Mouse (Mus musculus) intestine, embryonic 14.5 days (tissue): ENCODE results near the gene Ccsap. TPM values are rescaled to one million over a fixed set of nuclear protein-coding genes. Genes with fewer than 3 reads are reported as not detected.

ENCODE experiments used
- ATAC-seq: fragments of 200-750 bp; cut with Nextera tagmentation; replicated peaks from 2 replicates; pipeline ENCODE4 v1.8.0; 2017; ENCODE audit warnings: low read depth, moderate number of reproducible peaks, moderate TSS enrichment, moderate library complexity; ENCODE audit not compliant: low FRiP score, low TSS enrichment
- DNase-seq: peaks from one replicate; pipeline ENCODE4 v3.0.0-alpha.2; 2018; ENCODE audit warnings: low spot score
- H3K27ac ChIP-seq: fragments of 300-500 bp; sonication (generic); 2 replicates; pipeline ENCODE4 v1.5.1; 2014; ENCODE audit warnings: low read depth, mild to moderate bottlenecking, control low read depth
- H3K27me3 ChIP-seq: fragments of 300-500 bp; sonication (generic); replicated peaks from 2 replicates; pipeline ENCODE4 v1.6.1; 2014; ENCODE audit warnings: low read length, control low read depth; ENCODE audit not compliant: control insufficient read depth, insufficient read depth
- H3K36me3 ChIP-seq: fragments of 300-500 bp; sonication (generic); 2 replicates; pipeline ENCODE4 v1.6.1; 2014; ENCODE audit warnings: low read length, control low read depth; ENCODE audit not compliant: control insufficient read depth, insufficient read depth
- H3K4me1 ChIP-seq: fragments of 300-500 bp; sonication (generic); replicated peaks from 2 replicates; pipeline ENCODE4 v1.6.1; 2014; ENCODE audit warnings: low read length, control low read depth, mixed read lengths; ENCODE audit not compliant: control insufficient read depth, insufficient read depth
- H3K4me2 ChIP-seq: fragments of 300-500 bp; sonication (generic); 2 replicates; pipeline ENCODE4 v1.6.1; 2014; ENCODE audit warnings: low read length
- H3K4me3 ChIP-seq: fragments of 300-500 bp; sonication (generic); 2 replicates; pipeline ENCODE4 v1.5.1; 2014; ENCODE audit warnings: low read depth, low read length, control low read depth, mixed read lengths
- H3K9ac ChIP-seq: fragments of 300-500 bp; sonication (generic); 2 replicates; pipeline ENCODE4 v1.6.1; 2014; ENCODE audit warnings: mild to moderate bottlenecking, low read length
- H3K9me3 ChIP-seq: fragments of 300-500 bp; sonication (generic); 2 replicates; pipeline ENCODE4 v1.6.1; 2016; ENCODE audit warnings: low read length, control low read depth; ENCODE audit not compliant: control insufficient read depth
- WGBS: fragments of 180-500 bp; shearing (Covaris S2); extraction: QIAGEN DNeasy Blood & Tissue Kit; methylation state at CpG from one replicate; pipeline ENCODE4 v1.1.7; 2014; 5-methylcytosine and 5-hydroxymethylcytosine counted together
- polyA plus RNA-seq: library from polyadenylated mRNA; unstranded; fragments of >200 nt; fragmentation: Nextera tagmentation; extraction: Ambion mirVana; gene quantifications from 2 replicates; pipeline ENCODE4 v1.2.1, GENCODE M21; 2014

The Ccsap gene
- polyA plus RNA-seq, 1 experiment from 2014 or later = 3.2 TPM

DNA sequence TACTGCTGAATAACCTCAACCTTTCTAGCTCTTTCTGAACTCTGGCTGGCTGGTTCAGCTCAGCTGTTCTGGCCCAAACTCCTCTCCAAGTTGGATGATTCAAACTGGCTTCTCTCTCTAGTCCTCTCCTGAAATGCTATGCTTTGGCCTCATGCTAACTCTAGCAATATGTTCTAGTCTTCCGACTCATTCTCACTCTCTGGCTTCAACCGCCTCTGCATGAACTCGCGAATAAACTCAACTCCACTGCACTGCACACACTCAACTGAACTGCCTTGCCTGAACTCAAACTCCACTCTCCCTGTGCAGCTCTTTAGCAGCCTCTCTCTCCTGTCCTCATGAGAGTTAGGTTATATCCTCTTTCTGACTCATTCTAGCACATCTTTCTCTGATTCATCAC lies 27.2 kb upstream of the Ccsap start:
- Histone ChIP-seq H3K4me1 (0 out of 2 replicates have a peak, but pooled peaks cover 3% of the 10 kb centered on the region), H3K27ac (no peak overlapping the region), H3K4me3 (no peak overlapping the region), H3K4me2 (no peak overlapping the region), H3K9ac (no peak overlapping the region), H3K27me3 (peaks cover 38% of the 10 kb centered on the region), H3K9me3 (no peaks in the 10 kb centered on the region), H3K36me3 (no peaks in the 10 kb centered on the region)
- WGBS = 92% methylated on average over 4 of the region's 4 CpGs
- no peak for DNase-seq
- ATAC-seq = no peak

DNA sequence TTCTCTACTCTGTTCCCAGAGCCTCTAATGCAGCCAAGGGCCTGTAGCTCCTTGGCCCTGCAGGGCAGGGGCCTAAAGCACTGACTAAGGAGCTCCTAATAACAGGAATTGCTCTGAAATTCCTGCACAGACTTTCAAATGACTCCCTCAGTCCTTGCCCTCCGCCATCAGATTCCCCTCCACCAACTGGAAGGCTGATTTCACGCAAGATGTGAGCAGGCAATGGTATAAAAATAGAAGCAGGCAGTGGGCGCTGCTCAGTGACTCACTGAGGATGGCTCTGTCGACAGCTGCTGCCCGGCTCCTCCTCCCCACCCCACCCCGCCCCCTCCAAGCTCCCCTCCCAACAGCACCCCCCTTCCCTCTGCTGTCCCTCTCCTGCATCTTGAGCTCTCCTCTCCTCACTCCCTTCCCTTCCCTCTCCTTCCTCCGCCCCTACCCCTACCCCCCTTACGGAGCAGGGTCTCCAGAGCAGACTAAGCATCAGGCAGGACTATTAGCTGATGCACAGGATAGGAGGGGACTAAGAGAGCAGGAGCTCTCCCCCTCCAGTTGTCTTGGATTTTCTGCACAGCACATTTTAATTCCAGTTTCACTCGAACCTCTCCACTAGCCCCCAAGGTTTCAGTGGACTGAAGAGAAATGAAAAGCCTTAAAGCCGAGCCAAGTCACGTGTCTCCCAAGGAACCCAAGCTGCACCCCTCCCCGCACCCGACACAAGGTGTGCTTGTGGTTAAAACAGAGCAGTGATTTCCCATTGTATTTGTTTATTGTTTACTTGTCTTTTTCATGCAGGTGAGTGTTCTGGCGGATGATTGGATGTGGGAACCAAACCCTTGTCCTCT lies 24.9 kb upstream of the Ccsap start:
- H3K4me3 ChIP-seq = no peak overlapping the region
- H3K4me1 ChIP-seq = no peaks in the 10 kb centered on the region
- ATAC-seq (peak; percentile 71; the same call in 1 of the 2 replicates), DNase-seq (no peak)
- no peaks in the 10 kb centered on the region for H3K36me3 ChIP-seq
- 0 out of 2 replicates have a peak overlapping the region, but pooled peaks have one; percentile 0 for H3K27ac ChIP-seq
- H3K4me2 ChIP-seq = peak overlapping the region; percentile 30; the same call in 1 of the 2 replicates
- WGBS = 7% methylated on average over 14 of the region's 14 CpGs
- H3K9ac ChIP-seq = no peak overlapping the region; the same call in 1 of the 2 replicates
- no peaks in the 10 kb centered on the region for H3K9me3 ChIP-seq
- peaks cover 17% of the 10 kb centered on the region for H3K27me3 ChIP-seq

DNA sequence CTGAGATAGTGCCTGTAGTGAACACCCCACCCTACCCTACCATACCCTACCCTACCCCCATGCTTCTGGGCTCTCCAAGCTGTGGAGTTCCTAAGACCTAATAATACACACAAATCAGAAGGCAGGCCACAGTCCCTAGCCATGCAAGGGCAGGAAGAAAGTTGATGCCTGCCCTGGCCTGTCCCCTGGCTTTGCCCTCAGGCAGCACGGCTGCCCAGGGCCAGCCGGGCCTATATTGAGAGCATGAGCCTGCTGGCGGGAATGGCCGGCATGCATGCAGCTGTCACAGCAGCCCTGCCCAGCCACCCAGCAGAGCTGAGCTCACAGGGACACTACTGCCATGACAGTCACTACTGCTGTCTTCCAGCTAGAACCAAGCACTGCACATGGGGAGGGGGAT lies 23.1 kb upstream of the Ccsap start:
- DNase-seq = no peak
- no peaks in the 10 kb centered on the region for H3K36me3 ChIP-seq
- H3K4me3 ChIP-seq = no peak overlapping the region
- no peak overlapping the region for H3K27ac ChIP-seq
- WGBS = 87% methylated on average over 4 of the region's 4 CpGs
- H3K9me3 ChIP-seq = no peaks in the 10 kb centered on the region
- H3K4me1 ChIP-seq = no peaks in the 10 kb centered on the region
- H3K4me2 ChIP-seq = no peak overlapping the region
- H3K9ac ChIP-seq = no peak overlapping the region
- ATAC-seq = no peak
- peaks cover 14% of the 10 kb centered on the region for H3K27me3 ChIP-seq

DNA sequence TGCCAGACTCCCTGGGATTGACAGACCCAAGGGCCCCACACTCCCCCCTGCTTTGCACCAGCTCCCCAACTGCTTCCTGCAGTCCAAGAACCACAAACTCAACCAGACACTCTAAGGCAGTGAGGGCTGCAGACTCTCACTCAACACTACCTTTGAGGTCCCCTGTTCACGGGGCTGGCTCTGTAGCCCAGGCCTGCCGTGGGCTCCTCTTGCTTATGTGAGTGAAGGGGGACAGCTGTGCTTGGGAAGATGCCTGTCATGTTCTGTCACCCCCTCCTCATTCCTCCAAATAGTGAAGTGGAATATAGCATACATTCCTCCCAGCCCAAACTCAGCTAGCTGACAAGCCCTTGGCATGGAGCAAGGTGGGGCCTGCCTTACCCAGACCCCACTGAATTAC lies 22.4 kb upstream of the Ccsap start:
- no peak overlapping the region for H3K4me2 ChIP-seq
- ATAC-seq (no peak), DNase-seq (no peak)
- no peak overlapping the region for H3K27ac ChIP-seq
- H3K4me3 ChIP-seq = no peak overlapping the region
- no peaks in the 10 kb centered on the region for H3K9me3 ChIP-seq
- WGBS = 52% methylated on average over 2 of the region's 2 CpGs
- H3K9ac ChIP-seq = no peak overlapping the region
- peaks cover 14% of the 10 kb centered on the region for H3K27me3 ChIP-seq
- H3K36me3 ChIP-seq = no peaks in the 10 kb centered on the region
- no peaks in the 10 kb centered on the region for H3K4me1 ChIP-seq

DNA sequence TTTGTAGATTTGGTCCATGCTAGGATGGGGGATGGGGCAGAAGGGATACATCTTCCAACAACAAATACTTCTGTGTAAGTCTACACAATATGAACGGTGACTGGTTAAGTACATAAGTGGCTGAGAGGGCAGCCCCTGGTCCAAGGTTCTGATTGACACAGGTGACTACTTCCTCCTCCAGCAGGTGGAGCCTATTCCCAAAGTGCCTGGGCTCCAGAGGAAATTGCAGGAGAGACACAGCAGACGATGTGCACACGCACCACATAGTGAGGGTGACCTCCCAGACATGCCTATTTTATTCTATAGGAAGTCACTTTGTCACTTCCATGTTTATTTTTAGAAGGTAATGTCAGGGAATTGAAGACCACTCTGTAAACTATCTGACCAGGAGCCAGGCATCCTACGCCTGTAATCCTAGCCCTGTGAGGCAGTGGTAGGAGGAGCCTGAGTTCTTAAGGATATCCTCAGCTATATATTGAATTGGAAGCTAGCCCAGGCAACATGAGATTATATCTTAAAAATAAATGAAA lies 20.9 kb upstream of the Ccsap start:
- no peak overlapping the region for H3K9ac ChIP-seq
- H3K27ac ChIP-seq = no peak overlapping the region
- ATAC-seq = no peak
- H3K9me3 ChIP-seq = no peaks in the 10 kb centered on the region
- DNase-seq = no peak
- 31% methylated on average over 4 of the region's 4 CpGs for WGBS
- no peaks in the 10 kb centered on the region for H3K4me1 ChIP-seq
- peaks cover 5% of the 10 kb centered on the region for H3K27me3 ChIP-seq
- H3K36me3 ChIP-seq = no peaks in the 10 kb centered on the region
- no peak overlapping the region for H3K4me3 ChIP-seq
- no peak overlapping the region for H3K4me2 ChIP-seq

DNA sequence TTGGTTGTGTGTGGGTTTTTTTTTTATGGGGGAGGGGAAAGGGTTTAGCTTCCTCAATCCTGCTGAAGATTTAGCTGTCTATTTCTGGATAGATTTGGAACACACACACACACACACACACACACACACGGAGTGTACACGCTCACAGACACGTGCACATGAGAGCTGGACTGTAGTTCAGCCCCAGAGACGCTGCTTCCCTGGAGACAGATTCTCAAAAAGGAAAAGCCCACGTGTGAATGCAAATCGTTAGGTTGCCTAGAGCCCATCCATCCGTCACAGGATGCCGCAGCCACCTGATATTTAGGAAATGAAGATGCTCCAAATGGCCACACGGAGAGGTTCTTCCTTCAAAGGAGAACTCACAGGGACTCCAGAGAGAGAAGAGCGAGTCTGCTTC lies 20.3 kb upstream of the Ccsap start:
- no peaks in the 10 kb centered on the region for H3K4me1 ChIP-seq
- 0 out of 2 replicates have a peak, but pooled peaks cover 2% of the 10 kb centered on the region for H3K27me3 ChIP-seq
- 60% methylated on average over 10 of the region's 10 CpGs for WGBS
- H3K9me3 ChIP-seq = no peaks in the 10 kb centered on the region
- no peak overlapping the region for H3K9ac ChIP-seq
- no peak for ATAC-seq
- H3K36me3 ChIP-seq = no peaks in the 10 kb centered on the region
- H3K4me3 ChIP-seq = no peak overlapping the region
- DNase-seq = no peak
- H3K4me2 ChIP-seq = no peak overlapping the region
- no peak overlapping the region for H3K27ac ChIP-seq

DNA sequence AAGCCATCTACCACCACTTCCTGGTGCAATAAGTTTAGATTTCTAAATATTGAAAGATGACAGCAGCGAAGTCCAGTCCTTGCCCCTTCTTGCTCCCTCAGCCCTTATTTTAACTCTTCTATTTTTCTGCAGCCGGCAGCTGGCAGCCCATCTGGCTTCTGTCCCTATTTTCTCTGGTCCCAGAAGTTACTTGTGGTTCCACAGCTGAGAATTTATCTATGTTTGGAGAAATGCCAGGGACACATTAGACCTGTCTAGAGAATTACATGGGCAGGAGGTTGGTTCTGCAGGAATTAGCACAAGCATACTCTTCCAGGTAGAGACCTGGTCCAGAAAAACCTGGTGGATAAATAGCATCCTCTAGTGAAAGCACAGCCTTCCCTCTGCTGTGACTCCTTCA lies 17.9 kb upstream of the Ccsap start:
- DNase-seq (no peak), ATAC-seq (no peak)
- Histone ChIP-seq H3K4me3 (no peak overlapping the region), H3K27ac (no peak overlapping the region), H3K36me3 (no peaks in the 10 kb centered on the region), H3K4me2 (no peak overlapping the region), H3K9me3 (no peaks in the 10 kb centered on the region), H3K27me3 (no peaks in the 10 kb centered on the region), H3K9ac (no peak overlapping the region), H3K4me1 (no peaks in the 10 kb centered on the region)
- 46% methylated on average over 2 of the region's 2 CpGs for WGBS

DNA sequence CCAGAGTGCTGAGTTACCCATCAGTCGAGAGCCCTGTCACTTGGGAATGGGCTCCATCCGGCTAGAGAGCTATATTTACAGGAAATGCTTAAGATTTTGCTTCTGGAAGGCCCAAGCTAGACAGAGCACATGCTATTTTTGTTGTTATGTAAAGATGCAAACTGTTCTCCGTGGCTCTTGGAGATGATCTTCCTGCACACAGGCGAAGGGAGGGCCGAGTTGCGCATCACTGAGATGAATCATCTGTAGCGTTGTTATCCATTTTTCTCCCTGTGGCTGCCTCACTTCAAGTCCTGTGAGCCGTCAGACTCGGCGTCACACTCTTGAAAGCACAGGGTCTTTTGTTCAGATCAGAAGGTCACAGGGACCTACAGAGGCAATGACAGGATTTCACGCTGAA lies 14.3 kb upstream of the Ccsap start:
- 80% methylated on average over 11 of the region's 11 CpGs for WGBS
- no peak for DNase-seq

DNA sequence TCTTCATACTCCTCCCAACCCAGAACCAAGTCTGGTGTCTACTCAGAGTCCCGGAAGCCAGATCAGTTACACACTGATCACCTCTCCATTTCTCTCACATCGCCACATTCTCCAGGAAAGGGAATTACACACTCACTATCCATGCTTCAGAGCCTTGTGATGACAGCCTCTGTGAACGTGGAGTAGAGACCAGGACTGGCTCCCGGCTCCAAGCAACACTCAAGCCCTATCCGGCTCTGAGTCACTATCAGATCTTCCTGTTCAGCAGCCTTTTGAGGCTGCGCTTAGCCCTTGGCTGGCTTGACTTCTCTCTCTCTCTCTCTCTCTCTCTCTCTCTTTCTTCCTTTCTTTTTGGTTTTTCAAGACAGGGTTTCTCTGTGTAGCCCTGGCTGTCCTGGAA lies 13.4 kb upstream of the Ccsap start:
- H3K4me3 ChIP-seq = no peak overlapping the region
- H3K9me3 ChIP-seq = no peaks in the 10 kb centered on the region
- H3K9ac ChIP-seq = no peak overlapping the region
- WGBS = 84% methylated on average over 6 of the region's 6 CpGs
- H3K27me3 ChIP-seq = no peaks in the 10 kb centered on the region
- H3K4me2 ChIP-seq = no peak overlapping the region
- no peaks in the 10 kb centered on the region for H3K4me1 ChIP-seq
- H3K36me3 ChIP-seq = no peaks in the 10 kb centered on the region
- no peak for ATAC-seq
- DNase-seq = no peak
- no peak overlapping the region for H3K27ac ChIP-seq

More for the DNA sequence above, 14.3 kb upstream of the Ccsap start:
- ATAC-seq = no peak
- Histone ChIP-seq H3K9ac (no peak overlapping the region), H3K4me2 (no peak overlapping the region), H3K4me1 (no peaks in the 10 kb centered on the region), H3K4me3 (no peak overlapping the region), H3K27me3 (no peaks in the 10 kb centered on the region), H3K27ac (no peak overlapping the region), H3K9me3 (no peaks in the 10 kb centered on the region), H3K36me3 (no peaks in the 10 kb centered on the region)
